Mouse (Mus musculus): ENCODE data around the gene Rps6kb1. TPM values are rescaled to one million over a fixed set of nuclear protein-coding genes. Genes with fewer than 3 reads are reported as not detected.

The Rps6kb1 gene
- polyA plus RNA-seq, 1 experiment: 5.7 TPM

GRCm38 (mm10) chr11:86581943-86582542, 37.4 kb upstream of the Rps6kb1 start:
- no peak for DNase-seq (ENCODE audit: low read depth, low spot score)
- WGBS: 18% methylated on average over 12 of the region's 12 CpGs

DNA sequence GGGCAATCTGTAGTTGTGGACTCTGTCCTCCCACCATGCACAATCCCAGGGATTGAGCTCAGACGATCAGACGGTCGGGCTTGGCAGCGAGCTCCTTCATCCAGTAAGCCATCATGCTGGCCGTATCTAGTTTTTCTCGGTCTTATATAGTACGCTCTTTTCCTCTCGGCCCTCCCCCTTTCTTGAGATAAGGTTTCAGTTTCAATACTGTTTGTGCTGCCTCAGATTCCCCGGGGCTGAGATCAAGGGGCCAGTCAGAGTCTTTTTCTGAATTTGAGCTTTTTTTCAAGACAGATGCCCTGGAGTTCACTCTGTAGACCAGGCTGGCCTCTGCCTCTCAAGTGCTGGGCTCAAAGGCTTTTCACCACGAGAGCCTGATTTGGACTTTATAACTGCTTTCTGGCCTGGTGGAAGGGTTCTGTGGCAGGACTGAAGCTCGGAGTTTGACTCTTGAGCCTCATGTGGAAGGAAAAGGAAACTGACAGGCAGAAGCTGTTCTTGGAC, 36.7 kb upstream of the Rps6kb1 start:
- WGBS: 4% methylated on average over 11 of the region's 11 CpGs
- DNase-seq (ENCODE audit: low read depth, low spot score): no peak

DNA sequence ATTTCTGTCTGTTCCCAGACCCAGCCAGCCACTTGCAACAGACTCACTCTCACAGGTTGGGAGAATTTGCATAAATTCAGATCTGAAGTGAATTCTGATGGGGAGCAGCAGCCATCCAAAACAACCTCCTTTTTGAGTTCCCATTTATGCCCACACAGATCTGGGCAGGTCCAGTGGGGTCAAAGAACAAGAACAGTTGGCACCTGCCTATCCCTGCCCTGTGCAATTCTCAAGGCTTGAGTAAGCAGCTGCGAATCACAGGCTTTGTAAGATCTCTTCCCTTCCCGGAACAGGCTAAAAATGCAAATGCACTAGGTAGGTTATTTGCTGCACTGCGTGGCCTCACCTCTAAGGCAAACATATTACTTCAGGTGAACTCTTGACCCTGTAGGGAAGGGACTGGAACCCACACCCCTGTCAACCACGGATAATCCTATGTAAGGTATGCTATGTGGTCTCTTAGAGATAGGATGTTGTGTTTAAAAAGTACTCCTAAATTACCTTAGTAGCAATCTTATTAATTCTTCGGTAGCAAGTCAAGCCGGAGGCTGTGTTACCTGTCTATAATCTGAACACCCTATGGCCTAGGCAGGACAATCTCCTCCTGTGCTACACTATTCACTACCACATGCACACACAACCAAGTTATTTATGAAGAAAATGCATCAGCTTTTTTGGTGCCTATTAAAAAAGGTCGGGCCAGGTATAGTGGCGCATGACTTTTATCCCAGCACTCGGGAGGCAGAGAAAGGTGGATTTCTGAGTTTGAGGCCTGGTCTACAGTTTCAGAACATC, 35.9 kb upstream of the Rps6kb1 start:
- DNase-seq (ENCODE audit: low read depth, low spot score): no peak
- WGBS: 25% methylated on average over 9 of the region's 9 CpGs

GRCm38 (mm10) chr11:86579731-86580318, 35.2 kb upstream of the Rps6kb1 start:
- no peak for DNase-seq (ENCODE audit: low read depth, low spot score)
- WGBS: 23% methylated on average over 10 of the region's 10 CpGs

- DNase-seq (ENCODE audit: low read depth, low spot score): no peak
- 23% methylated on average over 25 of the region's 25 CpGs for WGBS
Observed at GRCm38 (mm10) chr11:86578809-86579730, 34.5 kb upstream of the Rps6kb1 start.

DNA sequence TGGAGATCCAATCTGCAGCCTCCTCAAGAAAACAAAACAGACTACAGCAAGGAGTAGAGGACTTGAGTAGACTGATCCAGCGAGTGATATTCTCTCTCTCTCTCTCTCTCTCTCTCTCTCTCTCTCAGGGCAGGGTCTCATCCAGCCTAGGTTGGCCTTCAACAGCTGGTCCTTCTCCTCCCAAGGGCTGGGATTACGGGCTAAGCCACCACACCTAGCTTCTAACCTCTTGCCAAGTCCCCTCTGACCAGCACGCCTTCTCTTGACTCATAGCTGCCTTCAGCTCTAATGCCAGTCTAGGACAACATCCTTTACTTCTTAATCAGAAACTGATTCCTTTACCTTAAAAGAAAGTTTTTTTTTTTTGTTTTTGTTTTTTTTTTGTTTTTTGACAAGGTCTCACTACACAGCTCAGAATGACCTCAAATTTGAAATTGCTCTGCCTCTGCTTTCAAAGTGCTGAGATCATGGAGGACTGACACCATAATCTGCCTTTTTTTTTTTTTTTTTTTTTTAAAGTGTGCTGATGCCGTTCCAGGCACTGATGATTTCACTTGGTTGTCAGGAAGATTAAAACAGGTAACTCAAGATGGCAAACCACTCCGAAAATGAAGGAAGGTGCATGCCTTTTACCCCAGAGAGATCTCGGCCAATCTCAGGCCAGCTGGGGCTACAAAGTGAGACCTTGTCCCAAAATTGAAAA, 33.7 kb upstream of the Rps6kb1 start:
- no peak for DNase-seq (ENCODE audit: low read depth, low spot score)
- 14% methylated on average over 6 of the region's 6 CpGs for WGBS

DNA sequence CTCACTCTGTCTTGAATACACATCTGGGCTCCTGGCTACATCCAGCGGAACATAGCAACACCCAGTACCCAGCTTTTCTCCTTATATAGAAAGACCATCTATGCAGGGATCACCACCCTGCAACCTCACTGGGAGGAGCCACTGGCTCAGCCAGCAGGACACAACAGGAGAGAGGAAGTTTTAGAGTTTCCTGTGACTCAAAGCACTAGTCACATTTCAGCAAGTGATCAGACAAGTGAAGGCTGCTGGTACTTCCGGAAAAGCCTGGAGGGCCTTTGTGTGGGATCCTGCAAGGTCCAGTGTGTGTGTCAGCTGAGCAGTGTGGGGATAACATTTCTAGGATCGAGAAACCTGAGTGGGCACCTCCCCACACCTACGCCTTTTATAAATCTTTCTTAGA, 32.6 kb upstream of the Rps6kb1 start:
- no peak for DNase-seq (ENCODE audit: low read depth, low spot score)
- 34% methylated on average over 4 of the region's 4 CpGs for WGBS

- 40% methylated on average over 7 of the region's 7 CpGs for WGBS
- no peak for DNase-seq (ENCODE audit: low read depth, low spot score)
Observed at GRCm38 (mm10) chr11:86575632-86576378, 31.2 kb upstream of the Rps6kb1 start.

DNA sequence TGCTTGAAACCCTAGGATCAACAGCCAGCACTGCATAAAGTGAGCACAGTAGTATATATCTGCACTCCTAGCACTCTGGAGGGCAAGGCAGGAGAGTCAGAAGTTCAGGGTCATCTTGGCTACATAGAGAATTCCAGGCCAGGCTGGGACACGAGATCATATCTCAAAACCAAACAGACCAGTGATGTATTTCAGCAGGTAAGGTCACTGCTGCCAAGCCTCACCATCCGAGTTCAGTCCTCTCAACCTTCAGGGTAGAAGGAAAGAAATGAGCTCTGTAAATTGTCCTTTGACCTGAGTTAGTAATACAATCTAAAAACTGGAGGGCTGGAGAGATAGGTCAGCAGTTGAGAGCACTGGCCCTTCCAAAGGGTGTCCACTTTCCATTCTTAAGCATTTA, 29.8 kb upstream of the Rps6kb1 start:
- DNase-seq (ENCODE audit: low read depth, low spot score): no peak

DNA sequence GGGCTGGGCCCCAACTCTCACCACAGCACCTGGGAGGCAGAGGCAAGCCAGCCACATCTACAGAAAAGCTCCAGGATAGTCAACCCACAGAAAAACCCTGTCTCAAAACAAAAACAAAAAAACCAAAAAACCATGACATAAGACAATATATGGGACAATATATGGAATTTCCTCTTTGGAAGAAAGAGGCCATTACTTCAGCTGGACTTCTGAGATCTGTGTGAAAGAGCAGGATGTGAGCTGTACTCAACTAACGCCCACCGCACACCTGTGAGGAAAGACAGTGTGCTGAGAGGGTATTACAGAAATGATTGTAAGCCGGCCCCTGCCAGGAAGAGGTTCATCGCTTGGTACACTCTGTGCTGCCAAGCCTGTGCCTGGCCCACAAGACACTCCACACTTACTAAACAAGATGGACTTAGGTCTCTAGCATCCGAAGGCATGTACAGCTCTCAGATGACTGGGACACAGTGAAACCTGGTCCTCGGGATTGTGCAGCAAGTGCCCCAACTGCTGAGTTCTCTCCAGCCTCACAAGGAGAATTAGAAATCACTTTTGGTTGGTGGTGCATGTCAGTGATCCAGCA, 29.1 kb upstream of the Rps6kb1 start:
- DNase-seq (ENCODE audit: low read depth, low spot score): no peak
- whole genome bisulfite sequencing: 65% methylated on average over 6 of the region's 6 CpGs

More for the DNA sequence above, 29.8 kb upstream of the Rps6kb1 start:
- 15% methylated on average over 2 of the region's 2 CpGs for WGBS

DNA sequence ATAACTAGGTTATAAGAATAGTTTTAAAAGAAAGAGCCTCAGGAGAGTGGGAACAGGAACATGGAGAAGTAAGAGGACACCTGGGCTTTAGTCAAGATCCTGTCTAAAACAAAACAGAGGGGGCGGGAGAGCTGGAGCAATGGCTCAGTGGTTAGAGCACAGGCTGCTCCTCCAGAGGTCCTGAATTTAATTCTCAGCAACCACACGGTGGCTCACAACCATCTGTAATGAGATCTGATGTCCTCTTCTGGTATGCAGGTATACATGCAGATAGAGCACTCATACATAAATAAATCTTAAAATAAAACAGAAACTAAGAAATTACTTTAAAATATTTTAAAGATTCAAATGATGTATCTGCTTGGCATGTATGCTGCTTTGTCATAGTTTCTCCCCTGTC, 28.0 kb upstream of the Rps6kb1 start:
- WGBS: 54% methylated on average over 2 of the region's 2 CpGs
- no peak for DNase-seq (ENCODE audit: low read depth, low spot score)

DNA sequence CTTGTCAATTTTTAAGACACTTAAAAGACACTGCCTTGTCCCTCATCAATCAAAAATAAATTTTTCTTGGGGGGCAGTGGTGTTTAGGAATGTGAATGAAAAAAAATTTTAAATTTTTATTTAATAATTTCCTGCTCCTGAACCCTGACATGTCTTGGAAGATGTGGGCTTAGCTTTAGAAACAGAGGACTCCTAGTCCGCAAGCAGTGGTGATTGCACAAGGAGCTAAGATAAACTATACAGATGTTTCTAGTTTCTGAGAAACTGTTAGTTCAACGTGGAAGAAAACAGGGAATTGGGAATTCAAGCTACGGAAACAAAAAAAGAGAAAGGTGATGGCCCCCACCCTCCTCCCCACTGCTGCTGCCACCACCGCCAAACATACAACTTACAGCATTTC, 27.3 kb upstream of the Rps6kb1 start:
- 83% methylated on average over 4 of the region's 4 CpGs for WGBS
- no peak for DNase-seq (ENCODE audit: low read depth, low spot score)

GRCm38 (mm10) chr11:86571047-86571855, 26.6 kb upstream of the Rps6kb1 start:
- DNase-seq (ENCODE audit: low read depth, low spot score): no peak
- WGBS: 50% methylated on average over 15 of the region's 15 CpGs

DNA sequence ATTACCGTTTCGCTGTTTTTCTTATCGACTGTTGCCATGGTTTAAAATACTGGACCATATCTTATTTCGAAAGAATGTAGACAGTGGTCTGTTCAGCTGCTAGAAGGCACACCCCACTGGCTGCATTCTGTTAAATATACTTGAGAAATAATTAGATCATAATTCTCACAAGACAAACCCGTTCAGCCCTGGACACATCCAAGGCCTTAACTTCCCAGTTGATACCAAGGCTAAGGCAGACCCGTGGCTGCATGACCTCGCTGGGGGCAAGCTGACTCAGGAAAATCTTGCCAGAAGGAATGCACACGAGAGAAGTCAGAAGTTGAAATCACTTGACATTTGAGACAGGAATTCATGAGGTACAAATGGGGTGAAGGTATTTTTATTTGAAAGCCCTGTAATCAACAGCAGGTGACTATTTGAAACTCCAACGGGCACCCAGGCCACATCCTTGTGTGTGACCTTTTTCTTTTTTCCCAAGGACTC, 25.7 kb upstream of the Rps6kb1 start:
- 61% methylated on average over 9 of the region's 9 CpGs for WGBS
- DNase-seq (ENCODE audit: low read depth, low spot score): no peak

DNA sequence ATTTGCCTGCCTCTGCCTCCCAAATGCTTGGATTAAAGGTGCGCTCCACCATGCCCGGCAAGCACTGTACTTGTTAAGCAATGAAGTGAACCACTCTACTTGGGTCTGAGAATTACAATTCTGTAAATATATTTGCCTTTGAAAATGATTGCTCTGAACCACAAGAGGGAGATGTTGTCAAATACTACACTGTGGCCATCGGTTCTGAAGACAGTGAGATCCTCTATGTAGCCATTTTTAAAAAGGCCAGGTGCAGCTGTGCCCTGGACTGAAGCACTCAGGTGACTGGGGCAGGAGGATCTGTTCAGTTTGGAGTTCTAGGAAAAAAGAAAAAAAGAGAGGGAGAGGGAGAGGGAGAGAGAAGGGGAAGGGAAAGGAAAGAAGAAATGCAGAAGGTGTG, 23.8 kb upstream of the Rps6kb1 start:
- DNase-seq (ENCODE audit: low read depth, low spot score): no peak
- 27% methylated on average over 3 of the region's 3 CpGs for WGBS

GRCm38 (mm10) chr11:86558258-86558657, 13.7 kb upstream of the Rps6kb1 start:
- WGBS: 92% methylated on average over 4 of the region's 4 CpGs
- DNase-seq (ENCODE audit: low read depth, low spot score): no peak

DNA sequence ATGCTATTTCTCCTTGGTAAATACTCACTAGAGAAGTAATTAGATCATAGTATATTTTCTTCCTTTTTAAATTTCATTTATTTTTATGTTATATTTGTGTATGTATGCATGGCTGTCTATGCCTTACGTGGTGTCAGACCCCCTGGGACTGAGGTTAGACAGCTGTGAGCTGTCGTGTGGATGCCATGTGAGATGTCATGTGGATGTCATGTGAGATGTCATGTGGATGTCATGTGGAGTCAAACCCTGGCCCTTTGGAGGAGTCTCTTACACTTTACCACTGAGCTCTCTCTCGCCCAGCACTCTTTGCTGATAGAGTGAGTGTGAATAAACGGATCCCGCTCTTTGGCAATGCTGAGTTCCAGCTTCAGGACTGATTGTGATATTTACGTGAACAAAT, 8.9 kb upstream of the Rps6kb1 start:
- no peak for DNase-seq (ENCODE audit: low read depth, low spot score)
- 95% methylated on average over 6 of the region's 6 CpGs for WGBS
